ENCODE assay signal across 8 mouse cellular contexts in the genomic region with DNA sequence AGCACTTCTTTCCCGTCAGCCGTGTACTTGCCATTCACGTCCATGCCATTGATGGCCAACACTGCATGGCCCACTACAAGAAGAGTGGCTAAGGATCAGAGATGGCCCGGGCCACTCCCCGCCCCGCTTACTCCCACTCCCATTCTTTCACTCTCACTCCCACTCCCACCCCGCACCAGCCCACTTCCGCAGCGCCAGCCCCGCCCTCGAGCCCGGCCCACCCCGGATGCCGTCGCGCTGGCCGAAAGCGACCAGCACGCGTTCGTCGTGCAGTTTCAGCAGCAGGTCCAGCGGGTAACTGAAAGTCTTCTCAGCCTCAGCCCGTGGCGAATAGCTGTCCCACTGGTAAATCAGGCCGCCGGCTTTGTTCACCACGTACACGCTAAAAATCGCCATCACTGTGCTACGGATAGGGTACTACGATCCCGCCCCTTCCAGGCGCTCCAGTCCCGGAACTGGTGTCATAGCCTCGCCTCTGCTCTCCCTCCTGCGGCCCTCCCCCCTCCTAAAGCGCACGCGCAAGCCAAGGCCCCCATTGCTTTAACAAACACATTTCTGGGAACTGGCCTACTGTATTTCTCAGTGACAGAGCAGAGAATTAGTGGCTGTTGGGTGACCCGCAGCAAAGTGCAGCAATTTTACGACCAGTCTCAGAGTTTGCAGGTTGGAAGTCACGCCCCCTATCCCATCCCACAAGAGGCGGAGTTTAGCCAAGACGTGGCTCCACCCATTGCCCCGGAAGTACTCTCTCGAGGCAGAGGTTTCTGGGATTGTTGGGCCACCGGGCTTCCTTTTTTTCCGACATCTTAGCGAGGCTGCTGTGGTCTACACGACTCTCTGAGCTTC. TPM values are rescaled to one million over a fixed set of nuclear protein-coding genes. Genes with fewer than 3 reads are reported as not detected.
DNase-seq lines count a peak whose midpoint lies in the region; ATAC-seq lines count a peak whose summit lies in the region.

A gene (plus strand): TSS at position 234 of the 846 bp plus-strand sequence.
A gene (minus strand): TSS at position 695 of the 846 bp plus-strand sequence.

- ATAC-seq in inflammation-experienced regulatory T-cells, adult 6 months = peak; percentile 94
- peak; percentile 92 for ATAC-seq in megakaryocyte-erythroid progenitor cell, adult 5-6 weeks (replicated peaks; ENCODE audit: low FRiP score, low TSS enrichment, poor library complexity, severe bottlenecking)

- intact Hi-C loops in gastrocnemius, postnatal 14 days (cut with DNase I; ENCODE audit: low total_unique reads) = no loop called here
- intact Hi-C loops in left cerebral cortex, postnatal 10 days (cut with DNase I) = no loop called here

- peak; percentile 93 to 98 for DNase-seq in adrenal gland, adult (ENCODE audit: inconsistent age in 2 of 2, low spot score in 1 of 2)
- peak; percentile 99 for DNase-seq in embryo, embryonic 10.5 days (ENCODE audit: low spot score)
- peak; percentile 91 for DNase-seq in gastrocnemius, postnatal 14 days
- peak; percentile 90 to 93 for DNase-seq in left cerebral cortex, postnatal 10 days (ENCODE audit: extremely low spot score in 1 of 2, low spot score in 2 of 2)
- peak; percentile 91 for DNase-seq in right cerebral cortex, postnatal 25 days
- peak; percentile 90 to 93 for DNase-seq in urinary bladder, postnatal 4 days (ENCODE audit: low spot score in 2 of 2)

RNA-seq across cellular contexts. Expression of the first gene that starts in this region (rescaled TPM):
- 1,000 to 10,000 TPM in 1 of 2 experiments, 100 to 1,000 TPM in 1; 952 to 1,089 TPM for total RNA-seq in gastrocnemius, postnatal 14 days (2021)
- polyA plus RNA-seq in inflammation-experienced regulatory T-cells, adult 6 months (2017; shearing (Covaris generic)) = 1,000 to 10,000 TPM; 2,506 to 3,849 (median 3,609) TPM
- 100 to 1,000 TPM; 711 to 765 TPM for total RNA-seq in left cerebral cortex, postnatal 10 days (2021)
- 4,337 and 4,372 TPM in 2 replicates for total RNA-seq in megakaryocyte-erythroid progenitor cell, adult 5-6 weeks (2014; fragmentation: Nextera tagmentation)
- 1,747 and 2,464 TPM in 2 replicates for total RNA-seq in megakaryocyte-erythroid progenitor cell, adult 5-6 weeks (2017)

RNA-seq across cellular contexts. Expression of the second gene that starts in this region (rescaled TPM):
- total RNA-seq in gastrocnemius, postnatal 14 days (2021) = 10 to 100 TPM; 17.5 to 19.9 TPM
- polyA plus RNA-seq in inflammation-experienced regulatory T-cells, adult 6 months (2017; shearing (Covaris generic)) = 100 to 1,000 TPM; 128 to 165 (median 154) TPM
- 10 to 100 TPM; 75.3 to 87.2 TPM for total RNA-seq in left cerebral cortex, postnatal 10 days (2021)
- 71.6 and 116 TPM in 2 replicates for total RNA-seq in megakaryocyte-erythroid progenitor cell, adult 5-6 weeks (2014; fragmentation: Nextera tagmentation)
- total RNA-seq in megakaryocyte-erythroid progenitor cell, adult 5-6 weeks (2017) = 28.4 and 36.8 TPM in 2 replicates

Comparison
In these comparisons a context has a peak if more than half of its experiments do, and no peak if none do; other contexts are left out.
1. Peak in every context shown above with its lines: DNase-seq and ATAC-seq.